Mouse (Mus musculus) brain, embryonic 14.5 days (tissue): ENCODE results near the gene Rbm42.

ENCODE experiments used
- CTCF ChIP-seq: fragments of 200-500 bp; IDR thresholded peaks from 2 replicates; pipeline ENCODE4 v1.5.1; 2012; ENCODE audit warnings: inconsistent platforms, mild to moderate bottlenecking, moderate library complexity, borderline replicate concordance; ENCODE audit not compliant: insufficient read depth, insufficient read length; ENCODE audit errors: extremely low read depth
- POLR2A ChIP-seq: fragments of 200-500 bp; IDR thresholded peaks from 2 replicates; pipeline ENCODE4 v1.6.1; 2012; ENCODE audit warnings: mild to moderate bottlenecking, inconsistent platforms, borderline replicate concordance; ENCODE audit not compliant: poor library complexity, insufficient read depth, insufficient read length, severe bottlenecking; ENCODE audit errors: extremely low read depth

DNA sequence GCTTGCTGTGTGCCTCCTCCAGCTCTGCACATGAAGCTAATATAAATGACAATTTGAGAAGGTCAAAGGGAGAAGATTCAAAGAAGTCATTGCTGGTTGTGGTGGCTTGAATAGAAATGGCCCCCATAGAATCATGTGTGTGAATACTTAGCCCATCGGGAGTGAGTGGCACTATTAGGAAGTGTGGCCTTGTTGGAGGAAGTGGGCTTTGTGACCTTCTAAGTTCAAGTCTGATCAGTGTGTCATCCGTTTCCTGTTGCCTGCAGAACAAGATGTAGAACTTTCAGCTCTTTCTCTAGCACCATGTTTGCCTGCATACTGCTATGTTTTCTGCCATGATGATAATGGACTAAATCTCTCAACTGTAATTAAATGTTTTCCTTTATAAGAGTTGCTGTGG lies 33.3 kb upstream of the Rbm42 start:
- TF ChIP-seq CTCF (no peak), POLR2A (no peak)
